Mouse (Mus musculus) myocyte (in vitro differentiated cells): ENCODE data around the gene Lif. TPM values are rescaled to one million over a fixed set of nuclear protein-coding genes. Genes with fewer than 3 reads are reported as not detected.

ENCODE experiments used
- H3K27me3 ChIP-seq: one replicate; pipeline ENCODE4 v1.6.1; 2011; ENCODE audit not compliant: control insufficient read depth, insufficient read depth, insufficient read length
- H3K36me3 ChIP-seq: one replicate; pipeline ENCODE4 v1.6.1; 2011; ENCODE audit not compliant: control insufficient read depth, insufficient read depth
- H3K4me2 ChIP-seq: one replicate; pipeline ENCODE4 v1.6.1; 2011; ENCODE audit warnings: low read depth, control low read depth
- H3K4me3 ChIP-seq: one replicate; pipeline ENCODE4 v1.5.1; 2011; ENCODE audit warnings: mild to moderate bottlenecking, control low read depth, moderate library complexity
- H3K79me2 ChIP-seq: one replicate; pipeline ENCODE4 v1.6.1; 2011; ENCODE audit not compliant: control insufficient read depth, insufficient read depth
- H3ac ChIP-seq: one replicate; pipeline ENCODE4 v1.6.1; 2011; ENCODE audit not compliant: control insufficient read depth, insufficient read length
- CEBPB ChIP-seq: IDR thresholded peaks from 2 replicates; pipeline ENCODE4 v1.6.1; 2011; ENCODE audit warnings: mild to moderate bottlenecking, moderate library complexity; ENCODE audit not compliant: poor library complexity, insufficient read depth, severe bottlenecking
- E2F4 ChIP-seq: IDR thresholded peaks from one replicate; pipeline ENCODE4 v1.6.1; 2011; ENCODE audit warnings: mild to moderate bottlenecking, control low read depth, moderate library complexity; ENCODE audit not compliant: insufficient read depth
- MAX ChIP-seq: IDR thresholded peaks from one replicate; pipeline ENCODE4 v1.6.1; 2011; ENCODE audit warnings: low read depth, mild to moderate bottlenecking, control low read depth
- MYOD1 ChIP-seq, 3 experiments: IDR thresholded peaks; one replicate each; pipeline ENCODE4 v1.6.1; 2011; ENCODE audit warnings: control low read depth in 2 of 3, low read depth in 2 of 3, mild to moderate bottlenecking in 2 of 3, moderate library complexity in 1 of 3; ENCODE audit not compliant: insufficient read length in 2 of 3, control insufficient read depth in 1 of 3
- MYOG ChIP-seq, 3 experiments: IDR thresholded peaks; one replicate each; pipeline ENCODE4 v1.6.1; 2011; ENCODE audit warnings: control low read depth in 2 of 3, low read depth in 2 of 3, mild to moderate bottlenecking in 2 of 3; ENCODE audit not compliant: insufficient read length in 2 of 3, control insufficient read depth in 1 of 3, insufficient read depth in 1 of 3
- POLR2A ChIP-seq: IDR thresholded peaks from one replicate; pipeline ENCODE4 v1.6.1; 2011; ENCODE audit warnings: low read depth, mild to moderate bottlenecking, control low read depth, moderate library complexity; ENCODE audit not compliant: insufficient read length
- POLR2AphosphoS2 ChIP-seq: IDR thresholded peaks from one replicate; pipeline ENCODE4 v1.6.1; 2011; ENCODE audit warnings: low read depth, control low read depth; ENCODE audit not compliant: insufficient read length
- REST ChIP-seq: IDR thresholded peaks from one replicate; pipeline ENCODE4 v1.6.1; 2011; ENCODE audit warnings: mild to moderate bottlenecking, control low read depth, moderate library complexity; ENCODE audit not compliant: insufficient read depth, insufficient read length
- SRF ChIP-seq: IDR thresholded peaks from one replicate; pipeline ENCODE4 v1.6.1; 2011; ENCODE audit warnings: low read depth; ENCODE audit not compliant: control insufficient read depth, insufficient read length
- TCF12 ChIP-seq: IDR thresholded peaks from one replicate; pipeline ENCODE4 v1.6.1; 2011; ENCODE audit warnings: mild to moderate bottlenecking, control low read depth; ENCODE audit not compliant: poor library complexity, insufficient read depth, severe bottlenecking
- TCF3 ChIP-seq: IDR thresholded peaks from one replicate; pipeline ENCODE4 v1.6.1; 2011; ENCODE audit warnings: low read depth, control low read depth; ENCODE audit not compliant: insufficient read length
- USF1 ChIP-seq: IDR thresholded peaks from one replicate; pipeline ENCODE4 v1.6.1; 2011; ENCODE audit warnings: low read depth, mild to moderate bottlenecking, control low read depth, moderate library complexity
- polyA plus RNA-seq: library from polyadenylated mRNA; unstranded; fragments of >200 nt; fragmentation: generic; extraction: Trizol; gene quantifications from one replicate; pipeline ENCODE4 v1.2.1, GENCODE M21; 2012; ENCODE audit warnings: missing spikeins

Lif gene
- polyA plus RNA-seq, 1 experiment: 5.2 TPM

DNA sequence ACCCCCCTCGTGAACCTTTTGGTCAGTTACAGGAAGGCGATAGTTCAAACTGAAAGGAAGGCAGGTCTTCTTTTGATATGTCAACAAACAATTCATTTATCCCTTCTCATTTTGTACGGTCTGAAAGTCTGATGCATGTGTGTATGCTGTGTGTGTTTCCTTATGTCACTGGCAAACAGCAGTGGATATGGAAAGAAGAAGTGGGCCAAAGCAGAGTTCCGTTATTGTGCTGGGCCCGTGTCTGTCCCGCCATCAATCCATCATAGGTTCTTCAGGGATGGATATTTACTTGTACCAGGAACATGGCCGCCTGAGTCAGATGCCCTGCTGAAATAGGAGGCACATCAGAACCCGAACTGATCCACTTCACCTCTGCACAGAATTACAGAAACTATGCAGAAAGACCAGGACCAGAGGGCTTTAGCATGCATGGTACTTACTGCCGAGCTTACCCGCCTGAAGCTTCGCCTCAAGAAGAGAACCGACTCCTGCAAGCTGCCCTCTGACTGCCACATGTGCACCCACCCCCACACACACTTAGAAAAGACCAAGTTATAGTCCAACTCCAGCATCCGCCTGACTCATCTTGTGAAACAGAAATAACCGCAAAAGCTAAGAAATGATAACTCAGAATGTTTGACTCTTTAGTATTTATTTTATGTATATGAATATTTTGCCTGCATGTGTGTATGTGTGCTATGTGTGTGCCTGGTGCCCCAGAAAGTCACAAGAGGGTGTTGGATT lies 62.0 kb downstream of the Lif start:
- H3K27me3 ChIP-seq: no peaks in the 10 kb centered on the region
- H3K79me2 ChIP-seq: no peaks in the 10 kb centered on the region
- H3K4me2 ChIP-seq: no peak overlapping the region
- H3K4me3 ChIP-seq: no peak overlapping the region
- H3ac ChIP-seq: no peak overlapping the region
- TF ChIP-seq MYOG (IDR thresholded peaks at IDR 0.05; ENCODE audit: control insufficient read depth in 1 of 3, insufficient read depth in 1 of 3, insufficient read length in 2 of 3, low read depth in 2 of 3): no peak
- H3K36me3 ChIP-seq: no peaks in the 10 kb centered on the region

DNA sequence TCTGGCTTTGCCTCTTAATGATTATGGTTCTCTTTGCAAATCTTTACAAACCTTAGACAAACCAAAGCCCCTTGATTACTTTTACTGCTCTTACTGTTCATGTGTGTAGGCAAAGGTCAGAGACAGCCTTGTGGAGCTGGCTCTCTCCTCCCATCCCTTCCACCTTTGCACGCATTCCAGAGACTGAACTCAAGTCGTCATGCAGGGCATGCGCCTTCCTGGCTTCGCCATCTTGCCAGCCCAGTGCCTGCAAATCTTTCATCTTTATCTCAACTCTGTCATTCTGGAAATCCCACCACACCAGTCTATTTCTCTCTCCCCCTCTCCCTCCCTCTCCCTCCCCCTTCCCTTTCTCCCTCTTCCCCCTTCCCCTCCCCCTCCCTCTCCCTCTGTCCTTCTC lies 63.5 kb downstream of the Lif start:
- H3K79me2 ChIP-seq: no peaks in the 10 kb centered on the region
- TF ChIP-seq E2F4: no peak
- no peak for TF ChIP-seq TCF3
- TF ChIP-seq SRF: no peak
- TF ChIP-seq TCF12: no peak
- no peak for TF ChIP-seq POLR2A
- TF ChIP-seq MYOG (IDR thresholded peaks at IDR 0.05; ENCODE audit: control insufficient read depth in 1 of 3, insufficient read depth in 1 of 3, insufficient read length in 2 of 3, low read depth in 2 of 3): no peak
- TF ChIP-seq MAX: no peak
- no peak for TF ChIP-seq MYOD1 (IDR thresholded peaks at IDR 0.05; ENCODE audit: control insufficient read depth in 1 of 3, insufficient read length in 2 of 3, low read depth in 2 of 3)
- no peak for TF ChIP-seq REST
- no peak for TF ChIP-seq POLR2AphosphoS2
- no peak for TF ChIP-seq CEBPB
- no peak for TF ChIP-seq USF1

More for the DNA sequence above, 63.5 kb downstream of the Lif start:
- Histone ChIP-seq H3K4me3 (no peak overlapping the region), H3K36me3 (no peaks in the 10 kb centered on the region), H3ac (no peak overlapping the region), H3K4me2 (no peak overlapping the region), H3K27me3 (no peaks in the 10 kb centered on the region)

Other genes with a start within 250 kb of the Lif start
- not detected for gene Sec14l4, start 226.1 kb upstream of the Lif start, polyA plus RNA-seq
- gene Sec14l3, start 192.7 kb upstream of the Lif start, polyA plus RNA-seq: not detected
- 21.1 TPM for gene Mtfp1, start 162.1 kb upstream of the Lif start, polyA plus RNA-seq
- 10.9 TPM for gene Sec14l2, start 134.1 kb upstream of the Lif start, polyA plus RNA-seq
- 18.1 TPM for gene Rnf215, start 122.4 kb upstream of the Lif start, polyA plus RNA-seq
- gene Ccdc157, start 97.3 kb upstream of the Lif start, polyA plus RNA-seq: 5.6 TPM
- 47.0 TPM for gene Sf3a1, start 97.2 kb upstream of the Lif start, polyA plus RNA-seq
- 18.8 TPM for gene Tbc1d10a, start 70.8 kb upstream of the Lif start, polyA plus RNA-seq
- 3.1 TPM for gene Castor1, start 39.3 kb upstream of the Lif start, polyA plus RNA-seq
- not detected for gene Osm, start 21.1 kb upstream of the Lif start, polyA plus RNA-seq
- 0.10 TPM for gene Hormad2, start 183.5 kb downstream of the Lif start, polyA plus RNA-seq